Mouse (Mus musculus) forebrain, embryonic 14.5 days (tissue): ENCODE results near the gene Wnt2b. TPM values are rescaled to one million over a fixed set of nuclear protein-coding genes. Genes with fewer than 3 reads are reported as not detected.
A peak's percentile ranks its signal among the peaks of the same experiment; 100 is the strongest.

ENCODE experiments used
- ATAC-seq: fragments of 200-750 bp; cut with Nextera tagmentation; 2 replicates; pipeline ENCODE4 v1.8.0; 2017; ENCODE audit warnings: mild to moderate bottlenecking, moderate library complexity
- DNase-seq: peaks from one replicate; pipeline ENCODE4 v3.0.0-alpha.2; 2015; ENCODE audit warnings: low spot score
- H3K27ac ChIP-seq: fragments of 300-500 bp; sonication (generic); 2 replicates; pipeline ENCODE4 v1.5.1; 2014; ENCODE audit warnings: low read depth, mild to moderate bottlenecking, control low read depth, low read length, moderate library complexity
- H3K27me3 ChIP-seq: fragments of 300-500 bp; sonication (generic); replicated peaks from 2 replicates; pipeline ENCODE4 v1.6.1; 2014; ENCODE audit warnings: low read length, control low read depth, mixed read lengths; ENCODE audit not compliant: control insufficient read depth, insufficient read depth
- H3K36me3 ChIP-seq: fragments of 300-500 bp; sonication (generic); 2 replicates; pipeline ENCODE4 v1.6.1; 2014; ENCODE audit warnings: low read length, control low read depth; ENCODE audit not compliant: control insufficient read depth, insufficient read depth
- H3K4me1 ChIP-seq: fragments of 300-500 bp; sonication (generic); 2 replicates; pipeline ENCODE4 v1.6.1; 2014; ENCODE audit warnings: antibody characterized with exemption, low read length, control low read depth; ENCODE audit not compliant: control insufficient read depth, insufficient read depth
- H3K4me2 ChIP-seq: fragments of 300-500 bp; sonication (generic); 2 replicates; pipeline ENCODE4 v1.6.1; 2014; ENCODE audit warnings: mild to moderate bottlenecking, control low read depth, low read length
- H3K4me3 ChIP-seq: fragments of 300-500 bp; sonication (generic); 2 replicates; pipeline ENCODE4 v1.5.1; 2014; ENCODE audit warnings: low read depth, low read length, control low read depth
- H3K9ac ChIP-seq: fragments of 300-500 bp; sonication (generic); 2 replicates; pipeline ENCODE4 v1.6.1; 2014; ENCODE audit warnings: mild to moderate bottlenecking, low read length, control low read depth, moderate library complexity
- H3K9me3 ChIP-seq: fragments of 300-500 bp; sonication (generic); replicated peaks from 2 replicates; pipeline ENCODE4 v1.6.1; 2016; ENCODE audit warnings: low read length, control low read depth, mixed read lengths; ENCODE audit not compliant: control insufficient read depth
- WGBS: fragments of 180-500 bp; shearing (Covaris S2); extraction: QIAGEN DNeasy Blood & Tissue Kit; methylation state at CpG from one replicate; pipeline ENCODE4 v1.1.7; 2014; 5-methylcytosine and 5-hydroxymethylcytosine counted together
- polyA plus RNA-seq: library from polyadenylated mRNA; unstranded; fragments of >200 nt; fragmentation: Nextera tagmentation; extraction: Ambion mirVana; gene quantifications from 2 replicates; pipeline ENCODE4 v1.2.1, GENCODE M21; 2014

Wnt2b gene
- 0.38 and 0.83 TPM in 2 replicates for polyA plus RNA-seq

- Histone ChIP-seq H3K9me3 (no peaks in the 10 kb centered on the region), H3K4me2 (peak within 1 kb of the TSS; percentile 66), H3K27me3 (peaks cover 51% of the 10 kb centered on the region), H3K4me1 (peaks cover 3% of the 10 kb centered on the region; the same call in 1 of the 2 replicates), H3K27ac (no peak within 1 kb of the TSS), H3K36me3 (no peaks in the 10 kb centered on the region), H3K9ac (peak within 1 kb of the TSS; percentile 54), H3K4me3 (peak within 1 kb of the TSS; percentile 48)
- ATAC-seq (peak; percentile 49), DNase-seq (peak; percentile 22)
- under 1% methylated on average over 83 of the region's 87 CpGs for WGBS
Observed at GRCm38 (mm10) chr3:104961066-104962059, at the start of gene Wnt2b. Wnt2b (minus strand) TSS chr3:104961921.

- Histone ChIP-seq H3K4me3 (no peak overlapping the region), H3K27ac (no peak overlapping the region), H3K27me3 (no peaks in the 10 kb centered on the region), H3K9me3 (no peaks in the 10 kb centered on the region), H3K9ac (no peak overlapping the region), H3K4me2 (no peak overlapping the region), H3K4me1 (no peaks in the 10 kb centered on the region), H3K36me3 (peaks cover 58% of the 10 kb centered on the region)
- DNase-seq (no peak), ATAC-seq (no peak)
- WGBS = 93% methylated on average over 11 of the region's 11 CpGs
Observed at GRCm38 (mm10) chr3:105010681-105011339, 49.1 kb upstream of the Wnt2b start.

- Histone ChIP-seq H3K27me3 (no peaks in the 10 kb centered on the region), H3K4me1 (0 out of 2 replicates have a peak, but pooled peaks cover 2% of the 10 kb centered on the region), H3K4me3 (no peak overlapping the region), H3K36me3 (peaks cover 85% of the 10 kb centered on the region), H3K4me2 (no peak overlapping the region), H3K27ac (no peak overlapping the region), H3K9me3 (no peaks in the 10 kb centered on the region), H3K9ac (no peak overlapping the region)
- DNase-seq (no peak), ATAC-seq (no peak)
- WGBS = 91% methylated on average over 9 of the region's 9 CpGs
Observed at GRCm38 (mm10) chr3:105008070-105008469, 46.3 kb upstream of the Wnt2b start.

- ATAC-seq = no peak
- Histone ChIP-seq H3K36me3 (peaks cover 91% of the 10 kb centered on the region), H3K4me1 (0 out of 2 replicates have a peak, but pooled peaks cover 2% of the 10 kb centered on the region), H3K27ac (no peak overlapping the region), H3K4me3 (no peak overlapping the region), H3K9me3 (no peaks in the 10 kb centered on the region), H3K27me3 (no peaks in the 10 kb centered on the region), H3K9ac (no peak overlapping the region), H3K4me2 (no peak overlapping the region)
- WGBS = 88% methylated on average over 6 of the region's 6 CpGs
- DNase-seq = no peak
Observed at GRCm38 (mm10) chr3:105006101-105006500, 44.4 kb upstream of the Wnt2b start.

GRCm38 (mm10) chr3:105005561-105006065, 43.9 kb upstream of the Wnt2b start:
- peaks cover 89% of the 10 kb centered on the region for H3K36me3 ChIP-seq
- no peak for ATAC-seq
- no peak overlapping the region for H3K4me3 ChIP-seq
- 91% methylated on average over 20 of the region's 20 CpGs for WGBS
- H3K4me2 ChIP-seq = no peak overlapping the region
- 0 out of 2 replicates have a peak, but pooled peaks cover 2% of the 10 kb centered on the region for H3K4me1 ChIP-seq
- H3K27ac ChIP-seq = no peak overlapping the region
- no peak for DNase-seq
- H3K9ac ChIP-seq = no peak overlapping the region
- H3K27me3 ChIP-seq = no peaks in the 10 kb centered on the region
- no peaks in the 10 kb centered on the region for H3K9me3 ChIP-seq

GRCm38 (mm10) chr3:105005011-105005410, 43.3 kb upstream of the Wnt2b start:
- Histone ChIP-seq H3K9me3 (no peaks in the 10 kb centered on the region), H3K36me3 (peaks cover 83% of the 10 kb centered on the region), H3K27me3 (no peaks in the 10 kb centered on the region), H3K4me2 (no peak overlapping the region), H3K4me1 (0 out of 2 replicates have a peak, but pooled peaks cover 2% of the 10 kb centered on the region), H3K9ac (no peak overlapping the region), H3K27ac (no peak overlapping the region), H3K4me3 (no peak overlapping the region)
- DNase-seq (no peak), ATAC-seq (no peak)
- 94% methylated on average over 10 of the region's 10 CpGs for WGBS

GRCm38 (mm10) chr3:105003960-105004463, 42.3 kb upstream of the Wnt2b start:
- H3K27me3 ChIP-seq = no peaks in the 10 kb centered on the region
- no peak overlapping the region for H3K4me2 ChIP-seq
- ATAC-seq = peak; percentile 85
- no peak overlapping the region for H3K9ac ChIP-seq
- H3K4me1 ChIP-seq = 0 out of 2 replicates have a peak, but pooled peaks cover 2% of the 10 kb centered on the region
- H3K36me3 ChIP-seq = peaks cover 73% of the 10 kb centered on the region
- peak; percentile 54 for DNase-seq
- H3K27ac ChIP-seq = 0 out of 2 replicates have a peak overlapping the region, but pooled peaks have one; percentile 33
- H3K4me3 ChIP-seq = no peak overlapping the region
- 42% methylated on average over 14 of the region's 14 CpGs for WGBS
- H3K9me3 ChIP-seq = no peaks in the 10 kb centered on the region

- ATAC-seq = no peak
- Histone ChIP-seq H3K4me2 (no peak overlapping the region), H3K9me3 (no peaks in the 10 kb centered on the region), H3K27me3 (no peaks in the 10 kb centered on the region), H3K4me1 (peaks cover 13% of the 10 kb centered on the region), H3K9ac (no peak overlapping the region), H3K36me3 (peaks cover 49% of the 10 kb centered on the region), H3K27ac (no peak overlapping the region), H3K4me3 (no peak overlapping the region)
- 52% methylated on average over 6 of the region's 6 CpGs for WGBS
- no peak for DNase-seq
Observed at GRCm38 (mm10) chr3:105001374-105001773, 39.7 kb upstream of the Wnt2b start.
